Mouse (Mus musculus) liver, embryonic 11.5 days (tissue): ENCODE results near the gene Atat1. TPM values are rescaled to one million over a fixed set of nuclear protein-coding genes. Genes with fewer than 3 reads are reported as not detected.

Experiments used
- ATAC-seq: fragments of 200-750 bp; cut with Nextera tagmentation; replicated peaks from 2 replicates; pipeline ENCODE4 v1.8.0; 2017; ENCODE audit warnings: moderate number of reproducible peaks, mild to moderate bottlenecking, moderate TSS enrichment, moderate library complexity; ENCODE audit not compliant: low FRiP score
- DNase-seq: peaks from one replicate; pipeline ENCODE4 v3.0.0-alpha.2; 2017; ENCODE audit warnings: low spot score
- H3K27ac ChIP-seq: fragments of 300-500 bp; sonication (generic); 2 replicates; pipeline ENCODE4 v1.5.1; 2014; ENCODE audit warnings: mild to moderate bottlenecking, low read depth, low read length, control low read depth
- H3K27me3 ChIP-seq: fragments of 300-500 bp; sonication (generic); replicated peaks from 2 replicates; pipeline ENCODE4 v1.6.1; 2014; ENCODE audit warnings: low read length, mixed read lengths; ENCODE audit not compliant: control insufficient read depth, insufficient read depth
- H3K36me3 ChIP-seq: fragments of 300-500 bp; sonication (generic); 2 replicates; pipeline ENCODE4 v1.6.1; 2014; ENCODE audit warnings: mild to moderate bottlenecking, low read length, moderate library complexity, mixed read lengths; ENCODE audit not compliant: control insufficient read depth, insufficient read depth
- H3K4me1 ChIP-seq: fragments of 300-500 bp; sonication (generic); replicated peaks from 2 replicates; pipeline ENCODE4 v1.6.1; 2014; ENCODE audit warnings: low read length, mixed read lengths; ENCODE audit not compliant: control insufficient read depth, insufficient read depth
- H3K4me2 ChIP-seq: fragments of 300-500 bp; sonication (generic); 2 replicates; pipeline ENCODE4 v1.6.1; 2014; ENCODE audit warnings: mild to moderate bottlenecking, control low read depth, moderate library complexity
- H3K4me3 ChIP-seq: fragments of 300-500 bp; sonication (generic); 2 replicates; pipeline ENCODE4 v1.5.1; 2014; ENCODE audit warnings: low read depth, low read length, control low read depth
- H3K9ac ChIP-seq: fragments of 300-500 bp; sonication (generic); 2 replicates; pipeline ENCODE4 v1.6.1; 2014; ENCODE audit warnings: low read depth, low read length, control low read depth
- H3K9me3 ChIP-seq: fragments of 300-500 bp; sonication (generic); 2 replicates; pipeline ENCODE4 v1.6.1; 2016; ENCODE audit warnings: low read length, inconsistent platforms, mixed read lengths; ENCODE audit not compliant: control insufficient read depth
- WGBS: fragments of 180-500 bp; shearing (Covaris S2); extraction: QIAGEN DNeasy Blood & Tissue Kit; methylation state at CpG from one replicate; pipeline ENCODE4 v1.1.7; 2014; 5-methylcytosine and 5-hydroxymethylcytosine counted together
- polyA plus RNA-seq: library from polyadenylated mRNA; unstranded; fragments of >200 nt; fragmentation: Nextera tagmentation; extraction: Ambion mirVana; gene quantifications from 2 replicates; pipeline ENCODE4 v1.2.1, GENCODE M21; 2014

Gene Atat1
- polyA plus RNA-seq, 1 experiment from 2014 or later = 40.0 TPM

GRCm38 (mm10) chr17:35896781-35897643 is 12.9 kb downstream of the Atat1 start, which contains the start of gene 2310061I04Rik:
Gene 2310061I04Rik, minus strand, starts transcription at chr17:35897431.
- ATAC-seq (peak; percentile 89), DNase-seq (peak; percentile 90)
- Histone ChIP-seq H3K4me2 (peak within 1 kb of the TSS; percentile 69), H3K27me3 (no peaks in the 10 kb centered on the region), H3K27ac (peak within 1 kb of the TSS; percentile 86), H3K9ac (peak within 1 kb of the TSS; percentile 86), H3K4me1 (peaks cover 24% of the 10 kb centered on the region), H3K4me3 (peak within 1 kb of the TSS; percentile 73), H3K9me3 (no peaks in the 10 kb centered on the region), H3K36me3 (peaks cover 32% of the 10 kb centered on the region)
- under 1% methylated on average over 76 of the region's 86 CpGs for WGBS

- WGBS = 97% methylated on average over 11 of the region's 17 CpGs
- DNase-seq = no peak
- Histone ChIP-seq H3K36me3 (peaks cover 67% of the 10 kb centered on the region), H3K27me3 (no peaks in the 10 kb centered on the region), H3K9ac (no peak overlapping the region), H3K9me3 (no peaks in the 10 kb centered on the region), H3K4me2 (no peak overlapping the region), H3K4me1 (no peaks in the 10 kb centered on the region), H3K4me3 (no peak overlapping the region), H3K27ac (no peak overlapping the region)
- no peak for ATAC-seq
Measured at GRCm38 (mm10) chr17:35887725-35888124, 22.1 kb downstream of the Atat1 start.

GRCm38 (mm10) chr17:35883777-35884176 is 26.1 kb downstream of the Atat1 start:
- no peak overlapping the region for H3K9ac ChIP-seq
- H3K27me3 ChIP-seq = no peaks in the 10 kb centered on the region
- H3K36me3 ChIP-seq = peaks cover 54% of the 10 kb centered on the region
- no peak overlapping the region for H3K4me3 ChIP-seq
- no peaks in the 10 kb centered on the region for H3K9me3 ChIP-seq
- H3K4me1 ChIP-seq = peaks cover 8% of the 10 kb centered on the region
- no peak for DNase-seq
- WGBS = 93% methylated on average over 14 of the region's 14 CpGs
- no peak overlapping the region for H3K27ac ChIP-seq
- no peak for ATAC-seq
- H3K4me2 ChIP-seq = no peak overlapping the region

DNA sequence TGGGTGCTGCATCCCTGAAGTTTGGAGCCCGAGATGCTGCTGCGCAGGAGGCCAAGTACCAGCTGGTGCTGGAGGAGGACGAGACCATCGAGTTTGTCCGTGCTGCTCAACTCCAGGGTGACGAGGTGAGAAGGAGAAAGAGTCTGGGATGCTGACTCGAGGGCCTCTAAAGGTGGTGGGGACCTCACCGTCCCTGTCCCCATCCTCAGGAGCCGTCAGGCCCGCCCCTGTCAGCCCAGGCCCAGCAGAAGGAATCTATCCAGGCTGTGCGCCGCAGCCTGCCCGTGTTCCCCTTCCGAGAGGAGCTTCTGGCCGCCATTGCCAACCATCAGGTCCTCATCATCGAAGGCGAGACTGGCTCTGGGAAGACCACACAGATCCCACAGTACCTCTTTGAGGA is 27.0 kb downstream of the Atat1 start:
- no peak overlapping the region for H3K4me2 ChIP-seq
- H3K27me3 ChIP-seq = no peaks in the 10 kb centered on the region
- H3K4me3 ChIP-seq = no peak overlapping the region
- ATAC-seq = no peak
- H3K4me1 ChIP-seq = peaks cover 8% of the 10 kb centered on the region
- H3K9me3 ChIP-seq = no peaks in the 10 kb centered on the region
- 94% methylated on average over 17 of the region's 17 CpGs for WGBS
- no peak for DNase-seq
- peaks cover 48% of the 10 kb centered on the region for H3K36me3 ChIP-seq
- no peak overlapping the region for H3K27ac ChIP-seq
- H3K9ac ChIP-seq = no peak overlapping the region

GRCm38 (mm10) chr17:35879245-35880057 is 30.4 kb downstream of the Atat1 start, which contains the start of gene Dhx16:
Gene Dhx16, plus strand, starts transcription at chr17:35879819.
- H3K27me3 ChIP-seq = no peaks in the 10 kb centered on the region
- peak within 1 kb of the TSS; percentile 92 for H3K9ac ChIP-seq
- no peaks in the 10 kb centered on the region for H3K9me3 ChIP-seq
- peak within 1 kb of the TSS; percentile 88 for H3K4me2 ChIP-seq
- peak within 1 kb of the TSS; percentile 99 for H3K4me3 ChIP-seq
- H3K4me1 ChIP-seq = peaks cover 13% of the 10 kb centered on the region
- 6% methylated on average over 66 of the region's 66 CpGs for WGBS
- peak; percentile 88 for ATAC-seq
- H3K36me3 ChIP-seq = peaks cover 27% of the 10 kb centered on the region
- peak within 1 kb of the TSS; percentile 54 for H3K27ac ChIP-seq
- peak; percentile 97 for DNase-seq

GRCm38 (mm10) chr17:35874721-35875120 is 35.2 kb downstream of the Atat1 start:
- ATAC-seq (no peak), DNase-seq (no peak)
- H3K9me3 ChIP-seq = peaks cover 4% of the 10 kb centered on the region; the same call in 1 of the 2 replicates
- H3K4me3 ChIP-seq = no peak overlapping the region
- H3K27ac ChIP-seq = no peak overlapping the region
- H3K9ac ChIP-seq = no peak overlapping the region
- peaks cover 4% of the 10 kb centered on the region; the same call in 1 of the 2 replicates for H3K36me3 ChIP-seq
- H3K4me1 ChIP-seq = peaks cover 29% of the 10 kb centered on the region
- H3K27me3 ChIP-seq = no peaks in the 10 kb centered on the region
- no peak overlapping the region for H3K4me2 ChIP-seq
- WGBS = 92% methylated on average over 6 of the region's 6 CpGs

GRCm38 (mm10) chr17:35873774-35874519 is 35.9 kb downstream of the Atat1 start:
- Histone ChIP-seq H3K9me3 (peaks cover 4% of the 10 kb centered on the region; the same call in 1 of the 2 replicates), H3K9ac (peak overlapping the region; percentile 40; the same call in 1 of the 2 replicates), H3K4me2 (peak overlapping the region; percentile 38), H3K4me3 (no peak overlapping the region), H3K27ac (peak overlapping the region; percentile 28; the same call in 1 of the 2 replicates), H3K27me3 (no peaks in the 10 kb centered on the region), H3K36me3 (peaks cover 4% of the 10 kb centered on the region; the same call in 1 of the 2 replicates), H3K4me1 (peaks cover 37% of the 10 kb centered on the region)
- ATAC-seq (peak; percentile 60), DNase-seq (peak; percentile 85)
- WGBS = 20% methylated on average over 21 of the region's 21 CpGs
